Mouse (Mus musculus): ENCODE results near the gene Ndufaf3. TPM values are rescaled to one million over a fixed set of nuclear protein-coding genes. Genes with fewer than 3 reads are reported as not detected.
A peak's percentile ranks its signal among the peaks of the same experiment; 100 is the strongest.

The Ndufaf3 gene
- polyA plus RNA-seq, 1 experiment from 2014 or later: 52.1 TPM

DNA sequence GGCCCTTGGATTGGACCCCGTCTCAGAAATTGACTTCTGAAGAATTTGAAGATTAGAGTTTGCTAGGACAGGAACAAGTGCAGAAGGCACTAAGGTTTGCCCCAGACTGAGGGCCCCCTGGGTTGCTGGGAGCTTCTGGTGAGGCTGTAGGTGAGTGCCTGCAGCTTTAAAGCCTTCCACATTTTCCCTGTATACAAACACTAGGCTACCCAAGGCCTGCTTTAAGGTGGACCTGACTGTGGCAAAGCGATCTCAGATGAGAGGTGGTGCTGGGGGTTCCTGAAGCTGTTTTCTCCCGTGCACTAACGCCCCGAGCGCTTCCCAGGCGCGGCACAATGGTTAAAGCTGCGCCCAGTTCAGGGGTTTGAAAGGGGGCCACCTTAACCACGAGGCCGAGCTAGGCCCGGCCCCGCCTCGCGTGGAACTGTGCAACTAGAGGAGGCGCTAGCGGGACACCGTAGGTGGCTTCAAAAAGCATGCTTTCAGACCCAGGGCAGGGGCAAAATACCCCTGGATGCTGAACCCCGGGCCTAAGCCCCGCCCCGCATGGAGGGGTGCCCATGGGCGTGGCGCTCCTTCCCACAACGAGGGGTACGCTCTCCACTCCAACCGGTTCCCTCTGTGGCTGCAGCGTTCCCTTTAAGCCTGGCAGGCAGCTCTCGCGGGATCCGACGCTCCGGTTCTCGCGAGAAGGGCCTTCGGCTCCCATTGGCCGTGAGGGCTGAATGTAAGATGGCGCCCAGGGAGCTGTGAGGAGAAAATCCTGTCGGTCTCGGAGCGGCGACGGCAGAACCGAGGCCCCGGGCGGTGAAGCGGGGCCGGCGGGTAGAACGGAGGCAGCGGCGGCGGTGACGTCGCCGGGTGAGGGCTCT is 50.6 kb downstream of the Ndufaf3 start, which contains the start of gene Qrich1:
Gene Qrich1 (plus strand): TSS at position 427 of the 872 bp plus-strand sequence.
- Histone ChIP-seq H3K9ac (ENCODE audit: low read length) (peak within 1 kb of the TSS; percentile 99), H3K4me3 (ENCODE audit: low read depth, low read length) (peak within 1 kb of the TSS; percentile 91), H3K27ac (ENCODE audit: low read depth, low read length) (peak within 1 kb of the TSS; percentile 99), H3K4me1 (ENCODE audit: control insufficient read depth, insufficient read depth, low read length) (peaks cover 13% of the 10 kb centered on the region; the same call in 1 of the 2 replicates), H3K9me3 (ENCODE audit: control insufficient read depth, low read length) (no peaks in the 10 kb centered on the region), H3K4me2 (ENCODE audit: low read depth) (peak within 1 kb of the TSS; percentile 64), H3K27me3 (ENCODE audit: control insufficient read depth, insufficient read depth, low read length) (no peaks in the 10 kb centered on the region), H3K36me3 (ENCODE audit: control insufficient read depth, insufficient read depth, low read length) (peaks cover 19% of the 10 kb centered on the region)
- DNase-seq (ENCODE audit: low spot score): peak; percentile 98
- peak; percentile 96 for ATAC-seq (ENCODE audit: insufficient read depth, low FRiP score, low TSS enrichment)
- WGBS: 1% methylated on average over 37 of the region's 55 CpGs

MicroRNA genes within 50 kb of the gene (microRNA counts, 519-probe panel; counts per million panel counts)
- microRNA mmu-miR-191 (4,257 counts per million, percentile 78 among the panel's probes with 10 or more counts), microRNA mmu-miR-425 (2,973 counts per million, percentile 64 among the panel's probes with 10 or more counts)

Small RNA genes within 50 kb of the gene (microRNA-seq; reads per million reads assigned to microRNA genes)
- not detected for gene Gm24083
- gene Mir191: not detected
- gene Mir425: 1,413 reads per million, percentile 81 among the genes with 10 or more reads in this experiment

Other genes with a start within 250 kb of the Ndufaf3 start
- 700 and 705 TPM in 2 replicates for gene Gpx1, start 228.5 kb downstream of the Ndufaf3 start, polyA plus RNA-seq (2014; fragmentation: Nextera tagmentation; extraction: Ambion mirVana)
- gene Usp4, start 219.6 kb downstream of the Ndufaf3 start, polyA plus RNA-seq (2014; fragmentation: Nextera tagmentation; extraction: Ambion mirVana): 141 and 145 TPM in 2 replicates
- gene 1700102P08Rik, start 174.6 kb downstream of the Ndufaf3 start, polyA plus RNA-seq (2014; fragmentation: Nextera tagmentation; extraction: Ambion mirVana): 0.84 and 1.3 TPM in 2 replicates
- 0.62 and 0.77 TPM in 2 replicates for gene Ccdc36, start 138.9 kb downstream of the Ndufaf3 start, polyA plus RNA-seq (2014; fragmentation: Nextera tagmentation; extraction: Ambion mirVana)
- not detected in 2 replicates for gene BC048562, start 131.0 kb downstream of the Ndufaf3 start, polyA plus RNA-seq (2014; fragmentation: Nextera tagmentation; extraction: Ambion mirVana)
- gene Ccdc71, start 106.9 kb downstream of the Ndufaf3 start, polyA plus RNA-seq (2014; fragmentation: Nextera tagmentation; extraction: Ambion mirVana): 50.2 and 58.2 TPM in 2 replicates
- gene Klhdc8b, start 105.9 kb downstream of the Ndufaf3 start, polyA plus RNA-seq (2014; fragmentation: Nextera tagmentation; extraction: Ambion mirVana): 25.4 and 28.9 TPM in 2 replicates
- gene Lamb2, start 87.7 kb downstream of the Ndufaf3 start, polyA plus RNA-seq (2014; fragmentation: Nextera tagmentation; extraction: Ambion mirVana): 17.2 and 18.1 TPM in 2 replicates
- gene Usp19, start 76.8 kb downstream of the Ndufaf3 start, polyA plus RNA-seq (2014; fragmentation: Nextera tagmentation; extraction: Ambion mirVana): 73.8 and 79.9 TPM in 2 replicates
- 120 and 129 TPM in 2 replicates for gene Qars, start 59.7 kb downstream of the Ndufaf3 start, polyA plus RNA-seq (2014; fragmentation: Nextera tagmentation; extraction: Ambion mirVana)
- gene Qrich1, start 50.6 kb downstream of the Ndufaf3 start, polyA plus RNA-seq (2014; fragmentation: Nextera tagmentation; extraction: Ambion mirVana): 164 and 169 TPM in 2 replicates
- 179 and 189 TPM in 2 replicates for gene Impdh2, start 7.1 kb downstream of the Ndufaf3 start, polyA plus RNA-seq (2014; fragmentation: Nextera tagmentation; extraction: Ambion mirVana)
- 173 and 190 TPM in 2 replicates for gene Dalrd3, start 2.5 kb upstream of the Ndufaf3 start, polyA plus RNA-seq (2014; fragmentation: Nextera tagmentation; extraction: Ambion mirVana)
- 166 and 179 TPM in 2 replicates for gene Wdr6, start 11.3 kb upstream of the Ndufaf3 start, polyA plus RNA-seq (2014; fragmentation: Nextera tagmentation; extraction: Ambion mirVana)
- gene P4htm, start 30.2 kb upstream of the Ndufaf3 start, polyA plus RNA-seq (2014; fragmentation: Nextera tagmentation; extraction: Ambion mirVana): 10.5 and 11.7 TPM in 2 replicates
- gene Arih2, start 82.0 kb upstream of the Ndufaf3 start, polyA plus RNA-seq (2014; fragmentation: Nextera tagmentation; extraction: Ambion mirVana): 54.8 and 55.9 TPM in 2 replicates
- gene Slc25a20, start 94.7 kb upstream of the Ndufaf3 start, polyA plus RNA-seq (2014; fragmentation: Nextera tagmentation; extraction: Ambion mirVana): 31.0 and 32.8 TPM in 2 replicates
- gene Prkar2a, start 121.9 kb upstream of the Ndufaf3 start, polyA plus RNA-seq (2014; fragmentation: Nextera tagmentation; extraction: Ambion mirVana): 64.6 and 69.0 TPM in 2 replicates
- gene Ip6k2, start 216.4 kb upstream of the Ndufaf3 start, polyA plus RNA-seq (2014; fragmentation: Nextera tagmentation; extraction: Ambion mirVana): 121 and 129 TPM in 2 replicates
- 14.5 and 15.5 TPM in 2 replicates for gene Nckipsd, start 240.9 kb upstream of the Ndufaf3 start, polyA plus RNA-seq (2014; fragmentation: Nextera tagmentation; extraction: Ambion mirVana)

Measured in neural tube, embryonic 11.5 days (tissue).